Mouse (Mus musculus): ENCODE measurements around the gene Zbtb38.

Zbtb38 gene

DNA sequence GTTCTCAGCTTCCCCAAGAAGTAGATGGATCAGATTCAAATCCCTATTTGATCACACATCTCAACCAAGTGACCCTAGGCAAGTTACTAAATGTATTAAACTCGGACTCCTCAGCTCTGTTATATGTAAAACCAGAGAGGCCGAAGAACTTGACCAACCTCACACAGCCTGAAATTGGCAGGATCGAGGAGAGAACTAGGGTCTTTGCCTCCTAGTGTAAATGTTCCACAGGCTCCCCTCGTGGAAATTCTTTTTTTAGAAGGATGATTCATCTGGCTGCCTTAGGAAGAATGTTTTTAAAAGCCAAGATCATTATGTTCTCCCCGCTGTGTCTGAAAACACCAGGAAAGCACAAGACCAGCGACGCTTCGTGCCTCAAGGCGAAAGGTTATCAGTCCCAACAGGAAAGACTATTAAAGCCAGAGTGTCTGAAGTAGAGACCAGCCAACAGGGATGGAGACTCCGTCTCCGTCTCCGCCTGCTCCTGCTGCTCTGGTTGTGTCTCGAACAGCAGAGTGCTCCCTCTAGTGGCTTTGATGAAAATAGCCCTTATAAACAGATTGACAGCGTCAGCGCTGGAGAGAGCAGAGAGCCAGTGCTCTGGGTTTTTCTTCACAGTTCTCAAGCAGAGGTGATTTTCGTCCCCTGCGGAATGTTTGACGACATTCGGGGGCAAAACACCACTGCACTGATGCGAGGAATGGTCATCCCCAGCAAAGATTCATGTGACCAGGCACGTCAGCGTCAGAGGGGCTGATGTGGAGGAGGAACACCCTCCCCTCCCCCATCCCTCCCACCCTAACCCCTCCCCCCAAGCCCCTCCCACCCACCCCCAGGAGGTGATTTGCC lies 6.3 kb upstream of the Zbtb38 start:
- DNase-seq = peak; percentile 71

- DNase-seq = no peak
These were observed 4.2 kb upstream of the Zbtb38 start for GRCm38 (mm10) chr9:96756638-96757435.

GRCm38 (mm10) chr9:96755761-96756160 lies 3.1 kb upstream of the Zbtb38 start:
- no peak for DNase-seq

GRCm38 (mm10) chr9:96754625-96754969 lies 2.0 kb upstream of the Zbtb38 start:
- no peak for DNase-seq

DNA sequence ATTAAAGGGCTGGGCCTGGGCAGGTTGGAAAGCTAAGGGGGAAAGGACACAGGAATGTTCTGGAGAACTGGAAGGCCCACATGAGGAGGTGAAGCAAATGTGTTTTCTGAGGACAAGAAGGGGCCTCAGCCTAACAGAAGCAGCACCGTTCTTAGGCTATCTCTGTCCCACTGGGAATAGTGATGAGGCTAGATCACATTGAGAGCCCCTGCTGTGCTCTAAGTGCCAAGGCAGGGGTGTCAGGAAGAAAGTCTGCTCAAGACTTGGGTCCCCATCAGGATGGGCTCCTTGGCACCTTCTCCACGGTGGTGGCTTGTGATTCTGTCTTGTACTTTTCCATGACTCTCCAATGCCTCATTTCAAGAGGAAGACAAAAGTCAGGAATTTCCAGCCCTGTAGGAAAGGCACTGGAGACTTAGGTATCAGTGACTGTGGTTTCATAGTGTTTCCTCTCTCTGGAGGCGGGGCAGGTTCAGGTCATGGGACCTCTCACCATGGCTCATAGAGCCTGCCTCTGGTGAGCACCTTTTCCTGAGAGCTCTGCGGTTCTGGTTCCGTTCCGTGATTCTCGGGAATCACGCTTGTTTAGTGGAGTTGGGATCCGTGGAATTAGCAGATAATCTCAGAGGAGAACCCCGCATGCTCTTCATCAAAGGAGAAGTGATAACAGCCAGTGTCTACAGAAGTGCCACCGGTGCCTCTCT lies 1.4 kb upstream of the Zbtb38 start:
- DNase-seq = no peak

- no peak for DNase-seq
These were observed 761 bp upstream of the Zbtb38 start for GRCm38 (mm10) chr9:96753392-96753791.

GRCm38 (mm10) chr9:96751821-96752602 lies 619 bp downstream of the Zbtb38 start:
- DNase-seq = no peak

- no peak for DNase-seq
These were observed 2.0 kb downstream of the Zbtb38 start for GRCm38 (mm10) chr9:96750636-96751035.

DNA sequence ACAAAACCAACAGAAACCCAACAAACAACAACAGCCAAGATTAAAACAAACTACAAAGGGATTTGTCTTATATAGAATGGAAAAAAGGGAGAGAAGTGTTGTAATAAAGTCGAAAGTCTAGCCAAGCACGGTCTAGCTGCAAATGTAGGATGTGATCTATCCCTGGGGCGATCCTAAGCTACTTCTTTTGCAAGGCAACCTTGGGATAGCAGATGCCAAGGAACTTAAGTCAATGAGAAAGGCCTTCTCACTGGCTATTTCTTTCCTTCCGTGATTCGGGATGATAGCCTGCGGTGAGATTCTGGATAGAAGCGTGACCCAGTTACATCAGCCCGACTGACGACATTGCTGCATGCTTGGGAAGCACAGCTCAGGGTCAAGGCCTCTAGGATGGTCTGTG lies 6.1 kb downstream of the Zbtb38 start:
- DNase-seq = no peak

DNA sequence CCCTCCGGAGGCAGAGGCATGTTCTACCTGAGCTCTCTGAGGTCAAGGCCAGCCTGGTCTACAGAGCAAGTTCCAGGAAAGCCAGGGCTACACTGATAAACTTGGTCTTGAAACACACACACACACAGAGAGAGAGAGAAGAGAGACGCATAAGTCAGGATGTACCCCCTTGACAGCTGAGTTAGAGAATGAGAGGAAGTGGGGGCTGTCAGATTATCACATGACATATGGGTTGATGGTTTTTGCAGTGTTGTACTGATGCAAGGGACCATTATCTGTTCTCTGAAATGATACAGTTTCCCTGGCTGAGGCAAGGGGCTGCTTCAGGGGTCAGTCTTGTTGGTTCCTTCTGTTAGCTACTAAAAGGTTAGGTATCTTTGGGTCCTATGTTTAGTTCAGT lies 7.7 kb downstream of the Zbtb38 start:
- no peak for DNase-seq

GRCm38 (mm10) chr9:96741365-96742085 lies 11.1 kb downstream of the Zbtb38 start:
- DNase-seq = no peak

- no peak for DNase-seq
These were observed 11.8 kb downstream of the Zbtb38 start for GRCm38 (mm10) chr9:96740712-96741364.

DNA sequence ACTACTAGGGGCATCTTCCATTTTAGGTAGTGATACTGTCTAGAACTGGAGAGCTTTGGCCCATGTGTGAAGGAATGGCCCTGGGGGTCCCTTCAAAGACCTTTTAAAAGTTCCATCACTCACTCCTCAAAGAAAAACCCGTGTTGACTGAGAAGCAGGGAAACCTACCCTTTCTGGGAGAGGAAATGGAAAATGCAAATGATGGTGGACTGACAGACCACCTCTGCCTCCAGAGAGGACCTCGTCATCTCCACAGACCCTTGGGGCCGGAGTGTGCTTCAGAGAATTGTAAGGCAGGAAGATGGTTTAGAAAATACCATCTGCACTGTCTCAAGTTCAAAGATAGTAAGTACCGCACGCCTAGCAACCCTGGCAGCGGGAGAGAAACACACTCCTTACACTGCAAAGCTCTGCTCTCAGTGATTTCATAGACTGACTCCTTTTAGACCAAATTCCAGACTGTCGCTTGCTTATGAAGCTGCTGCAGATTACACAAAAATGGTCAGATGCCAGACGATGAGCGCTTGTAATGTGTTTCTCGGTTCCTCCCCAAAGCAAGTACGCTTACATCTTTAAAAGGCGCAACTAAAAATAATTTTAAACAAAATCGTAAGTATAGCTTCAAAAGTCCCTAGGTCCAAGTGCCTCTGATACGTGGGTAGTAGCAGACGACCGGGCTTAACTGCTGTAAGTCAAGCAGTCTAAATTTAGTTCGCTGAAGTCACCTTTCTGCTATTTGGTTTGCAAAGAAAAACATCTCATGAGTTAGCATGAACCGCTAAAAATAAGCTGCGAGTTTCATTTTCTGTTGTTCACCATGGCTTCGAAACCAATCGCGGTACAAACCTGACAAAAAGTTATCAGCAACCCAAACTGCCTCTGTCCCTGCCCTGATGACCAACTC lies 12.6 kb downstream of the Zbtb38 start:
- peak; percentile 35 for DNase-seq

- no peak for DNase-seq
These were observed 13.9 kb downstream of the Zbtb38 start for GRCm38 (mm10) chr9:96738563-96739355.

DNA sequence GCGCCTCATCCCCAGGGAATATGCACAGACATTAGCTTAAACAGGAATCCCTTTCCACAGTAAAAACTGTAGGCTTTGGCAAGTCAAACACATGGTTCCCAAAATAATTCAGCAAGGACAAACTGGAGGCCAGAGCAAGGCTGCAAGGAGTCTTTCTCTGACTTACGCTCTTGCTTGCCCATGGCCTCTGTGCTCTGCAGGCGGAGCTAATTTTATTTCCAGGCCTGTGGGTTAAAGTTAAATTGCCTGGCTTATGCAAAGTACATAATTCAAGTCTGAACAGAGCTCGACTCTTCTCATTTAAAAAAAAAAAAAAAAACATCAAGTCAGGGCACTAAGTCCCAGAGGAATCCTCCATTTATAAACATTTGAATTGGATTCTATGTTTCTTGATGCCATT lies 16.7 kb downstream of the Zbtb38 start:
- DNase-seq = no peak

GRCm38 (mm10) chr9:96733425-96733717 lies 19.3 kb downstream of the Zbtb38 start:
- DNase-seq = no peak

- no peak for DNase-seq
These were observed 19.8 kb downstream of the Zbtb38 start for GRCm38 (mm10) chr9:96732644-96733424.

GRCm38 (mm10) chr9:96731961-96732511 lies 20.6 kb downstream of the Zbtb38 start:
- no peak for DNase-seq
